Comparison of ENCODE assay signal across 17 mouse cellular contexts in the genomic region with DNA sequence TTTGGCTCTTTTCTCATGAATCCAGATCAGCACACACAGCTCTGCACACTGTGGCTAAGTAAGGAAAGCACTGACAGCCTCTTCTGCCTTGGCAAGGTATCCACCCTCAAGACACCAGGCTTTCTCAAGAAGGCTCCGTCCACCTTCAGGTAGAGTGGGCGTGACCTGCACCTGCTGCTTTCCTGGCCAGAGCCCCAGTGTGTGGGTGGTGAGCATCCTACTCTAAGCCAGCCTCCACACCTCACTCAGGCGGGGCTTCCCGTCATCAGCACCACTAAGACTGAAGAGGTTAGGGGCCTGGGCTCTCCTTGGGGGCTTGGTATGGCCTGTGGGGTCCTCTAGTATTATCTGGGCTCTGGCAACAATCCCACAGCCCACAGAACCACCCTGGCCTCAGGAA. TPM values are rescaled to one million over a fixed set of nuclear protein-coding genes. Genes with fewer than 3 reads are reported as not detected.
A peak's percentile ranks its signal among the peaks of the same experiment; 100 is the strongest.
DNase-seq lines count a peak whose midpoint lies in the region; TF ChIP-seq lines count a peak whose summit lies in the region.
"Had no signal": no experiment of that assay in that cellular context is flagged by ENCODE, and none has a peak within 500 bp of the region (broad histone marks: within the 10 kb centered on the region; RNA-seq: fewer than 3 reads in every experiment).

No protein-coding gene starts in this region.

- WGBS in heart, adult 2 months: 89% methylated on average over 4 of the region's 4 CpGs

- peak; percentile 92 for DNase-seq in heart, adult 11 months
- DNase-seq in heart, adult 2 months: no peak
- no peak for DNase-seq in layer of hippocampus, adult 2 months (ENCODE audit: low spot score in 2 of 2)
- DNase-seq in layer of hippocampus, adult 8-10 months (ENCODE audit: low spot score in 2 of 2): no peak
- DNase-seq in cerebellum, postnatal 14 days: peak; percentile 80 to 81
- DNase-seq in right cerebral cortex, adult 2 months (ENCODE audit: low spot score in 2 of 2): no peak
- DNase-seq in gastrocnemius, postnatal 14 days: no peak
- DNase-seq: adrenal gland, postnatal 14 days; kidney, adult 11 months; kidney, postnatal 14 days; lung, adult 2 months; lung, postnatal 4 days; right cerebral cortex, postnatal 14 days; thymus, adult 18-20 months had no signal

- H3K79me2 ChIP-seq in heart, adult 2 months (replicated peaks; ENCODE audit: control insufficient read depth, insufficient read depth, low read length): peaks cover 8% of the 10 kb centered on the region

- no peak for TF ChIP-seq POLR2A in heart, adult 2 months (IDR thresholded peaks at IDR 0.05; ENCODE audit: insufficient read depth, low read depth, low read length)

- no peak overlapping the region for H3K4me3 ChIP-seq in heart, adult 2 months
- H3K4me3 ChIP-seq in layer of hippocampus, adult 2 months: no peak overlapping the region; the same call in 1 of the 2 replicates
- H3K4me3 ChIP-seq: midbrain, embryonic 13.5 days; myocyte had no signal

- no peak overlapping the region for H3K9ac ChIP-seq in heart, adult 2 months (ENCODE audit: low read depth, low read length)
- H3K9ac ChIP-seq: midbrain, embryonic 13.5 days had no signal

- TF ChIP-seq EP300 in heart, adult 2 months (IDR thresholded peaks at IDR 0.05; ENCODE audit: insufficient read depth, low read depth, low read length): no peak

- no peaks in the 10 kb centered on the region for H3K36me3 ChIP-seq in heart, adult 2 months (ENCODE audit: control insufficient read depth, insufficient read depth, low read length)

- H3K4me1 ChIP-seq in heart, adult 2 months (ENCODE audit: control insufficient read depth, insufficient read depth, low read length): peaks cover 16% of the 10 kb centered on the region

- intact Hi-C loops in heart, adult 2 months (cut with DNase I): no loop called here
- intact Hi-C loops in gastrocnemius, postnatal 14 days (cut with DNase I; ENCODE audit: low total_unique reads): no loop called here

- no peak overlapping the region for H3K27ac ChIP-seq in heart, adult 2 months
- H3K27ac ChIP-seq in layer of hippocampus, adult 2 months: peak overlapping the region; percentile 98
- H3K27ac ChIP-seq: midbrain, embryonic 13.5 days had no signal

- no peak for TF ChIP-seq CTCF in heart, adult 2 months (IDR thresholded peaks at IDR 0.05)
- no peak for TF ChIP-seq CTCF in layer of hippocampus, adult 2 months (conservative IDR thresholded peaks at IDR 0.05)

- no peaks in the 10 kb centered on the region for H3K27me3 ChIP-seq in heart, adult 2 months (ENCODE audit: control insufficient read depth, insufficient read depth, low read length)
- H3K27me3 ChIP-seq: midbrain, embryonic 13.5 days had no signal

RNA-seq across cellular contexts. Expression of gene Rnf114, which starts 5.9 kb away (rescaled TPM):
- total RNA-seq in heart, adult 2 months (2021): 10 to 100 TPM; 60.4 to 76.7 TPM
- polyA plus RNA-seq in heart, adult 2 months (2012; rRNA removed): 96.3 and 128 TPM in 2 replicates
- total RNA-seq in layer of hippocampus, adult 2 months (2021): 10 to 100 TPM; 50.9 to 51.6 TPM
- 10 to 100 TPM; 52.1 to 56.4 (median 52.9) TPM for total RNA-seq in layer of hippocampus, adult 8-10 months (2022)
- 10 to 100 TPM; 15.3 to 15.6 TPM for total RNA-seq in gastrocnemius, postnatal 14 days (2021)

RNA-seq across cellular contexts. Expression of gene Spata2, which starts 6.1 kb away (rescaled TPM):
- 10 to 100 TPM; 15.4 to 15.6 TPM for total RNA-seq in heart, adult 2 months (2021)
- 15.5 and 19.7 TPM in 2 replicates for polyA plus RNA-seq in heart, adult 2 months (2012; rRNA removed)
- 10 to 100 TPM; 80.9 to 82.4 TPM for total RNA-seq in layer of hippocampus, adult 2 months (2021)
- 10 to 100 TPM; 70.1 to 86.1 (median 77.0) TPM for total RNA-seq in layer of hippocampus, adult 8-10 months (2022)
- total RNA-seq in gastrocnemius, postnatal 14 days (2021): 10 to 100 TPM; 11.6 to 15.7 TPM

RNA-seq across cellular contexts. Expression of gene Snai1, which starts 51.4 kb away (rescaled TPM):
- total RNA-seq in heart, adult 2 months (2021): 1 to 10 TPM; 1.6 to 2.0 TPM
- polyA plus RNA-seq in heart, adult 2 months (2012; rRNA removed): 6.5 and 10.5 TPM in 2 replicates
- total RNA-seq in layer of hippocampus, adult 2 months (2021): under 1 TPM; 0.64 to 0.82 TPM
- total RNA-seq in layer of hippocampus, adult 8-10 months (2022): 1 to 10 TPM in 1 of 4 experiments, under 1 TPM in 3; 0.28 to 1.1 (median 0.53) TPM
- 1 to 10 TPM; 3.2 to 3.5 TPM for total RNA-seq in gastrocnemius, postnatal 14 days (2021)
- total RNA-seq: G1E had no signal
- polyA plus RNA-seq: G1E had no signal

Comparison
In these comparisons a context has a peak if more than half of its experiments do, and no peak if none do; other contexts are left out.
1. DNase-seq: peak in heart, adult 11 months (single experiment) and cerebellum, postnatal 14 days (2 of 2); none in heart, adult 2 months (0 of 2), layer of hippocampus, adult 2 months (0 of 2), layer of hippocampus, adult 8-10 months (0 of 2), right cerebral cortex, adult 2 months (0 of 2) and gastrocnemius, postnatal 14 days (single experiment).
2. RNA of gene Spata2, which starts 6.1 kb away (total RNA-seq): 80.9 to 82.4 TPM in layer of hippocampus, adult 2 months and 70.1 to 86.1 TPM in layer of hippocampus, adult 8-10 months; 11.6 to 15.7 TPM in gastrocnemius, postnatal 14 days and 15.4 to 15.6 TPM in heart, adult 2 months; every median in the first group is over 4 times any median in the second.